Mouse (Mus musculus) C2C12 (cell line): Measurements from ENCODE around the gene Dcaf8.

Experiments
- CTCF ChIP-seq: IDR thresholded peaks from one replicate; pipeline ENCODE4 v1.5.1; 2011; ENCODE audit not compliant: control insufficient read depth, insufficient read depth, insufficient read length
- MAX ChIP-seq: IDR thresholded peaks from one replicate; pipeline ENCODE4 v1.6.1; 2011; ENCODE audit warnings: mild to moderate bottlenecking, control low read depth
- MYOG ChIP-seq: IDR thresholded peaks from one replicate; pipeline ENCODE4 v1.6.1; 2011; ENCODE audit not compliant: control insufficient read depth, insufficient read length; ENCODE audit errors: extremely low read depth
- USF1 ChIP-seq: IDR thresholded peaks from one replicate; pipeline ENCODE4 v1.6.1; 2011; ENCODE audit warnings: low read depth, mild to moderate bottlenecking, control low read depth, moderate library complexity

GRCm38 (mm10) chr1:172148279-172148954, 533 bp downstream of the Dcaf8 start:
- TF ChIP-seq MAX (no peak), CTCF (no peak), MYOG (no peak), USF1 (no peak)
